Mouse (Mus musculus) forebrain, postnatal 0 days (tissue): ENCODE results near the gene Dgcr2. TPM values are rescaled to one million over a fixed set of nuclear protein-coding genes. Genes with fewer than 3 reads are reported as not detected.

Source experiments
- ATAC-seq: fragments of 200-750 bp; cut with Nextera tagmentation; 2 replicates; pipeline ENCODE4 v1.8.0; 2017; ENCODE audit warnings: mild to moderate bottlenecking, moderate library complexity
- DNase-seq: peaks from one replicate; pipeline ENCODE4 v3.0.0-alpha.2; 2015
- H3K27ac ChIP-seq: fragments of 300-500 bp; sonication (generic); 2 replicates; pipeline ENCODE4 v1.5.1; 2014; ENCODE audit warnings: low read depth, mild to moderate bottlenecking, antibody characterized with exemption, low read length, moderate library complexity, mixed read lengths
- H3K27me3 ChIP-seq: fragments of 300-500 bp; sonication (generic); 2 replicates; pipeline ENCODE4 v1.6.1; 2014; ENCODE audit warnings: mild to moderate bottlenecking, low read length, mixed read lengths; ENCODE audit not compliant: insufficient read depth
- H3K36me3 ChIP-seq: fragments of 300-500 bp; sonication (generic); 2 replicates; pipeline ENCODE4 v1.6.1; 2014; ENCODE audit warnings: mild to moderate bottlenecking, moderate library complexity; ENCODE audit not compliant: insufficient read depth
- H3K4me1 ChIP-seq: fragments of 300-500 bp; sonication (generic); 2 replicates; pipeline ENCODE4 v1.6.1; 2014; ENCODE audit warnings: antibody characterized with exemption; ENCODE audit not compliant: insufficient read depth
- H3K4me2 ChIP-seq: fragments of 300-500 bp; sonication (generic); 2 replicates; pipeline ENCODE4 v1.6.1; 2014; ENCODE audit warnings: low read depth, mild to moderate bottlenecking, moderate library complexity
- H3K4me3 ChIP-seq: fragments of 300-500 bp; sonication (generic); 2 replicates; pipeline ENCODE4 v1.5.1; 2014; ENCODE audit warnings: low read depth, low read length, mixed read lengths
- H3K9ac ChIP-seq: fragments of 300-500 bp; sonication (generic); 2 replicates; pipeline ENCODE4 v1.6.1; 2014; ENCODE audit warnings: mild to moderate bottlenecking
- H3K9me3 ChIP-seq: fragments of 300-500 bp; sonication (generic); 2 replicates; pipeline ENCODE4 v1.6.1; 2016; ENCODE audit warnings: low read length
- CTCF ChIP-seq: sonication (generic); IDR thresholded peaks from 2 replicates; pipeline ENCODE4 v1.5.1; 2016; ENCODE audit warnings: antibody characterized with exemption, control low read depth, low read depth
- whole genome bisulfite sequencing: fragments of 180-500 bp; shearing (Covaris S2); extraction: QIAGEN DNeasy Blood & Tissue Kit; methylation state at CpG from one replicate; pipeline ENCODE4 v1.1.7; 2014; 5-methylcytosine and 5-hydroxymethylcytosine counted together
- polyA plus RNA-seq: library from polyadenylated mRNA; unstranded; fragments of >200 nt; fragmentation: Nextera tagmentation; extraction: Ambion mirVana; gene quantifications from 2 replicates; pipeline ENCODE4 v1.2.1, GENCODE M21; 2015
- total RNA-seq: library from RNA; depleted of rRNA; stranded (reverse); fragments of >200 nt; gene quantifications from 2 replicates; pipeline ENCODE4 v1.2.3, GENCODE M21; 2014

Dgcr2 gene
- total and polyA plus RNA-seq, 2 experiments from 2014 or later = 90.7 to 139 TPM

- no peaks in the 10 kb centered on the region for H3K27me3 ChIP-seq
- ATAC-seq = peak; percentile 67
- H3K27ac ChIP-seq = peak within 1 kb of the TSS; percentile 88
- no peak for TF ChIP-seq CTCF
- H3K4me1 ChIP-seq = peaks cover 7% of the 10 kb centered on the region; the same call in 1 of the 2 replicates
- DNase-seq = peak; percentile 83
- H3K9ac ChIP-seq = peak within 1 kb of the TSS; percentile 87
- H3K9me3 ChIP-seq = no peaks in the 10 kb centered on the region
- peak within 1 kb of the TSS; percentile 88 for H3K4me3 ChIP-seq
- 0% methylated on average over 46 of the region's 47 CpGs for WGBS
- H3K36me3 ChIP-seq = peaks cover 18% of the 10 kb centered on the region
- H3K4me2 ChIP-seq = peak within 1 kb of the TSS; percentile 95
Observed at GRCm38 (mm10) chr16:17928087-17928580, 29.8 kb upstream of the Dgcr2 start, which contains the start of gene Slc25a1. Gene Slc25a1, minus strand, starts transcription at chr16:17928219.

GRCm38 (mm10) chr16:17927351-17928082 is 29.2 kb upstream of the Dgcr2 start:
- no peaks in the 10 kb centered on the region for H3K9me3 ChIP-seq
- DNase-seq (peak; percentile 50), ATAC-seq (peak; percentile 21)
- peaks cover 18% of the 10 kb centered on the region for H3K36me3 ChIP-seq
- no peak for TF ChIP-seq CTCF
- H3K27ac ChIP-seq = peak overlapping the region; percentile 88
- peak overlapping the region; percentile 87 for H3K9ac ChIP-seq
- H3K4me3 ChIP-seq = peak overlapping the region; percentile 88
- H3K4me1 ChIP-seq = peaks cover 13% of the 10 kb centered on the region
- no peaks in the 10 kb centered on the region for H3K27me3 ChIP-seq
- peak overlapping the region; percentile 95 for H3K4me2 ChIP-seq
- WGBS = 1% methylated on average over 71 of the region's 72 CpGs

DNA sequence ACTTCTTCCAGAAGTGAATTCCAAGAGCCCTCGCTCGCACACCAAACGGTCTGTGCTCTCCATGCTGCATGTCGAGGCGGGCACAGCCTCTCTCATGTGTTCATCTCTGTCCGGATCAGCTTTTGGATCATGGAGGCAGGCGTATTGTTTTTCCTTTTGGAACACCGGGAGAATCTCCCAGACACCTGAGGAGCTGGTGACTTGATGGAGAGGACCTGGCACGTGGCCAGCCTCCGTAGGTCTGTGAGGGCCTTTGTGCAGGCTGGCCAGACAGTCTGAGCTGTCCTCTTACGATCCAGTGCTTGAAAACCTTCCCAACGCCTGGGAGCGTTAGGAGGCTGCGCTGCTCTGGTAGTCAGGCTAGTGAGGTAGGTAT is 23.8 kb upstream of the Dgcr2 start:
- peaks cover 14% of the 10 kb centered on the region for H3K4me1 ChIP-seq
- H3K27me3 ChIP-seq = no peaks in the 10 kb centered on the region; the same call in 1 of the 2 replicates
- H3K36me3 ChIP-seq = peaks cover 18% of the 10 kb centered on the region
- H3K9ac ChIP-seq = peak overlapping the region; percentile 89
- 2% methylated on average over 14 of the region's 14 CpGs for WGBS
- DNase-seq = no peak
- peak overlapping the region; percentile 89 for H3K4me2 ChIP-seq
- H3K4me3 ChIP-seq = peak overlapping the region; percentile 80
- no peak for TF ChIP-seq CTCF
- ATAC-seq = peak; percentile 5; the same call in 1 of the 2 replicates
- peak overlapping the region; percentile 90 for H3K27ac ChIP-seq
- no peaks in the 10 kb centered on the region for H3K9me3 ChIP-seq

- WGBS = 2% methylated on average over 47 of the region's 47 CpGs
- DNase-seq (peak; percentile 99), ATAC-seq (peak; percentile 98)
- Histone ChIP-seq H3K27ac (peak overlapping the region; percentile 90), H3K9me3 (no peaks in the 10 kb centered on the region), H3K4me3 (peak overlapping the region; percentile 80), H3K36me3 (peaks cover 18% of the 10 kb centered on the region), H3K27me3 (peaks cover 4% of the 10 kb centered on the region), H3K9ac (peak overlapping the region; percentile 89), H3K4me2 (peak overlapping the region; percentile 89), H3K4me1 (peaks cover 8% of the 10 kb centered on the region)
- TF ChIP-seq CTCF = peak; percentile 79
Observed at GRCm38 (mm10) chr16:17921325-17922162, 23.2 kb upstream of the Dgcr2 start.

DNA sequence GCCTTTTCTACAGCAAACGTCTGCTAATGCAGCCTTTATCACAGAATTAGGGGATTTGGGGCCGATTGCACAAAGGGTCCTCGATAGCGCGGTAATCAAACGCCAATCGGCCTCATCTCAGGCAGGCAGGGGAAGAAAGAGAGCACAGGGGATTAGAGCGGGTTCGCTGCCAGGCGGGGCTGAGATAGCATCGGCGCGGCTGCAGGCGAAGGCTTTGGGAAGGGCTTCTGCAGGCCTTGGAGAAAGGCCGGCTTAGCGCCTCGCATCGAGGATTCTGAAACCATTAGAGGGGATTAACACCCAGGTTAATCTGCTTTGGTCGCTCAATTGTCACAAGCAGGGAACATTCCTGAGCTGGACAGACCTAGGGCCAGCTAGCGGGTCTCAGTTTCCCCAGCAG is 22.2 kb upstream of the Dgcr2 start:
- 7% methylated on average over 20 of the region's 20 CpGs for WGBS
- no peak overlapping the region for H3K27ac ChIP-seq

GRCm38 (mm10) chr16:17914307-17915249 is 16.2 kb upstream of the Dgcr2 start, which contains the start of gene Gsc2:
Gene Gsc2, minus strand, starts transcription at chr16:17915059.
- peak; percentile 45 for DNase-seq
- Histone ChIP-seq H3K4me3 (peak within 1 kb of the TSS; percentile 31), H3K4me2 (peak within 1 kb of the TSS; percentile 51), H3K36me3 (no peaks in the 10 kb centered on the region), H3K27me3 (peaks cover 42% of the 10 kb centered on the region), H3K9me3 (no peaks in the 10 kb centered on the region), H3K4me1 (peaks cover 6% of the 10 kb centered on the region; the same call in 1 of the 2 replicates), H3K9ac (0 out of 2 replicates have a peak within 1 kb of the TSS, but pooled peaks have one; percentile 18), H3K27ac (no peak within 1 kb of the TSS)
- peak; percentile 25; the same call in 1 of the 2 replicates for ATAC-seq
- TF ChIP-seq CTCF = no peak
- under 1% methylated on average over 102 of the region's 106 CpGs for WGBS

More for the DNA sequence above, 22.2 kb upstream of the Dgcr2 start:
- Histone ChIP-seq H3K9me3 (no peaks in the 10 kb centered on the region), H3K4me2 (no peak overlapping the region; the same call in 1 of the 2 replicates), H3K4me1 (peaks cover 8% of the 10 kb centered on the region), H3K27me3 (peaks cover 14% of the 10 kb centered on the region), H3K36me3 (peaks cover 10% of the 10 kb centered on the region), H3K4me3 (no peak overlapping the region), H3K9ac (peak overlapping the region; percentile 44)
- DNase-seq (no peak), ATAC-seq (no peak)
- TF ChIP-seq CTCF = no peak
